Mouse (Mus musculus) heart, embryonic 13.5 days (tissue): ENCODE data around the gene Vinac1. TPM values are rescaled to one million over a fixed set of nuclear protein-coding genes. Genes with fewer than 3 reads are reported as not detected.

Experiments used
- ATAC-seq: fragments of 200-750 bp; cut with Nextera tagmentation; 2 replicates; pipeline ENCODE4 v1.8.0; 2017; ENCODE audit warnings: moderate TSS enrichment; ENCODE audit not compliant: insufficient number of reproducible peaks, low FRiP score, low TSS enrichment; ENCODE audit errors: extremely low read depth
- H3K27ac ChIP-seq: fragments of 300-500 bp; sonication (generic); replicated peaks from 2 replicates; pipeline ENCODE4 v1.5.1; 2015; ENCODE audit warnings: moderate library complexity, mild to moderate bottlenecking, inconsistent platforms
- H3K27me3 ChIP-seq: fragments of 300-500 bp; sonication (generic); replicated peaks from 2 replicates; pipeline ENCODE4 v1.6.1; 2015; ENCODE audit warnings: mild to moderate bottlenecking, inconsistent platforms
- H3K36me3 ChIP-seq: fragments of 300-500 bp; sonication (generic); 2 replicates; pipeline ENCODE4 v1.6.1; 2015; ENCODE audit warnings: mild to moderate bottlenecking, inconsistent platforms
- H3K4me1 ChIP-seq: fragments of 300-500 bp; sonication (generic); 2 replicates; pipeline ENCODE4 v1.6.1; 2015; ENCODE audit warnings: inconsistent platforms
- H3K4me2 ChIP-seq: fragments of 300-500 bp; sonication (generic); 2 replicates; pipeline ENCODE4 v1.6.1; 2015; ENCODE audit warnings: inconsistent platforms, mild to moderate bottlenecking, moderate library complexity
- H3K4me3 ChIP-seq: fragments of 300-500 bp; sonication (generic); 2 replicates; pipeline ENCODE4 v1.5.1; 2015; ENCODE audit warnings: moderate library complexity, mild to moderate bottlenecking, inconsistent platforms
- H3K9ac ChIP-seq: fragments of 300-500 bp; sonication (generic); 2 replicates; pipeline ENCODE4 v1.6.1; 2015; ENCODE audit warnings: inconsistent platforms, mild to moderate bottlenecking, moderate library complexity
- H3K9me3 ChIP-seq: fragments of 300-500 bp; sonication (generic); 2 replicates; pipeline ENCODE4 v1.6.1; 2016; ENCODE audit warnings: inconsistent platforms
- WGBS: fragments of 180-500 bp; shearing (Covaris S2); methylation state at CpG from one replicate; pipeline ENCODE4 v1.1.7; 2015; ENCODE audit warnings: mixed read lengths; 5-methylcytosine and 5-hydroxymethylcytosine counted together
- polyA plus RNA-seq: library from polyadenylated mRNA; unstranded; fragments of >200 nt; fragmentation: Nextera tagmentation; extraction: Ambion mirVana; gene quantifications from 2 replicates; pipeline ENCODE4 v1.2.1, GENCODE M21; 2015

Vinac1 gene
- polyA plus RNA-seq, 1 experiment from 2014 or later: 0.05 TPM

- Histone ChIP-seq H3K4me2 (peak overlapping the region; percentile 77), H3K36me3 (peaks cover 22% of the 10 kb centered on the region), H3K9ac (peak overlapping the region; percentile 87), H3K9me3 (no peaks in the 10 kb centered on the region), H3K4me1 (peaks cover 18% of the 10 kb centered on the region), H3K27ac (peak overlapping the region; percentile 61), H3K27me3 (no peaks in the 10 kb centered on the region), H3K4me3 (peak overlapping the region; percentile 76)
- ATAC-seq: peak; percentile 44; the same call in 1 of the 2 replicates
- under 1% methylated on average over 20 of the region's 20 CpGs for WGBS
Measured at GRCm38 (mm10) chr2:129066326-129066725, 18.4 kb upstream of the Vinac1 start.

GRCm38 (mm10) chr2:129065437-129066282 is 17.7 kb upstream of the Vinac1 start, which contains the start of gene Ttl:
Ttl (plus strand) TSS chr2:129065942.
- peak; percentile 84 for ATAC-seq

GRCm38 (mm10) chr2:129061456-129062059 is 13.6 kb upstream of the Vinac1 start:
- ATAC-seq: no peak
- Histone ChIP-seq H3K27me3 (no peaks in the 10 kb centered on the region), H3K4me3 (no peak overlapping the region), H3K9me3 (peaks cover 11% of the 10 kb centered on the region; the same call in 1 of the 2 replicates), H3K36me3 (no peaks in the 10 kb centered on the region), H3K4me1 (peaks cover 6% of the 10 kb centered on the region; the same call in 1 of the 2 replicates), H3K27ac (no peak overlapping the region), H3K4me2 (no peak overlapping the region), H3K9ac (no peak overlapping the region)
- 60% methylated on average over 10 of the region's 10 CpGs for WGBS

More at GRCm38 (mm10) chr2:129065437-129066282, 17.7 kb upstream of the Vinac1 start, which contains the start of gene Ttl:
- H3K4me3 ChIP-seq: peak within 1 kb of the TSS; percentile 76
- H3K9me3 ChIP-seq: no peaks in the 10 kb centered on the region
- peaks cover 22% of the 10 kb centered on the region for H3K36me3 ChIP-seq
- peak within 1 kb of the TSS; percentile 77 for H3K4me2 ChIP-seq
- peaks cover 18% of the 10 kb centered on the region for H3K4me1 ChIP-seq
- peak within 1 kb of the TSS; percentile 87 for H3K9ac ChIP-seq
- 1% methylated on average over 59 of the region's 62 CpGs for WGBS
- no peaks in the 10 kb centered on the region for H3K27me3 ChIP-seq
- peak within 1 kb of the TSS; percentile 61 for H3K27ac ChIP-seq

- WGBS: 74% methylated on average over 6 of the region's 6 CpGs
Measured at GRCm38 (mm10) chr2:129057920-129058361, 10.0 kb upstream of the Vinac1 start.

GRCm38 (mm10) chr2:129057256-129057655 is 9.3 kb upstream of the Vinac1 start:
- no peak overlapping the region for H3K4me2 ChIP-seq
- no peaks in the 10 kb centered on the region for H3K4me1 ChIP-seq
- H3K9me3 ChIP-seq: peaks cover 15% of the 10 kb centered on the region; the same call in 1 of the 2 replicates
- no peaks in the 10 kb centered on the region for H3K27me3 ChIP-seq
- H3K9ac ChIP-seq: no peak overlapping the region
- no peak for ATAC-seq
- H3K27ac ChIP-seq: no peak overlapping the region
- no peaks in the 10 kb centered on the region for H3K36me3 ChIP-seq
- no peak overlapping the region for H3K4me3 ChIP-seq
- WGBS: 88% methylated on average over 8 of the region's 8 CpGs

More at GRCm38 (mm10) chr2:129057920-129058361, 10.0 kb upstream of the Vinac1 start:
- Histone ChIP-seq H3K36me3 (no peaks in the 10 kb centered on the region), H3K27me3 (no peaks in the 10 kb centered on the region), H3K9me3 (peaks cover 15% of the 10 kb centered on the region; the same call in 1 of the 2 replicates), H3K4me3 (no peak overlapping the region), H3K4me1 (no peaks in the 10 kb centered on the region), H3K9ac (no peak overlapping the region), H3K27ac (no peak overlapping the region), H3K4me2 (no peak overlapping the region)
- ATAC-seq: no peak; the same call in 1 of the 2 replicates

GRCm38 (mm10) chr2:129056597-129056996 is 8.6 kb upstream of the Vinac1 start:
- no peaks in the 10 kb centered on the region for H3K36me3 ChIP-seq

GRCm38 (mm10) chr2:129055741-129056140 is 7.8 kb upstream of the Vinac1 start:
- no peak overlapping the region for H3K4me2 ChIP-seq
- peaks cover 15% of the 10 kb centered on the region; the same call in 1 of the 2 replicates for H3K9me3 ChIP-seq
- no peak overlapping the region for H3K9ac ChIP-seq
- no peak overlapping the region for H3K27ac ChIP-seq
- H3K27me3 ChIP-seq: no peaks in the 10 kb centered on the region
- H3K4me3 ChIP-seq: no peak overlapping the region
- no peaks in the 10 kb centered on the region for H3K4me1 ChIP-seq
- no peaks in the 10 kb centered on the region for H3K36me3 ChIP-seq
- 80% methylated on average over 6 of the region's 6 CpGs for WGBS
- ATAC-seq: no peak

More at GRCm38 (mm10) chr2:129056597-129056996, 8.6 kb upstream of the Vinac1 start:
- Histone ChIP-seq H3K27me3 (no peaks in the 10 kb centered on the region), H3K27ac (no peak overlapping the region), H3K4me3 (no peak overlapping the region), H3K9me3 (peaks cover 15% of the 10 kb centered on the region; the same call in 1 of the 2 replicates), H3K4me1 (no peaks in the 10 kb centered on the region), H3K9ac (no peak overlapping the region), H3K4me2 (no peak overlapping the region)
- no peak for ATAC-seq
- 44% methylated on average over 9 of the region's 9 CpGs for WGBS

GRCm38 (mm10) chr2:129052451-129052983 is 4.5 kb upstream of the Vinac1 start:
- Histone ChIP-seq H3K27ac (no peak overlapping the region), H3K27me3 (no peaks in the 10 kb centered on the region), H3K9ac (no peak overlapping the region), H3K4me1 (no peaks in the 10 kb centered on the region), H3K36me3 (no peaks in the 10 kb centered on the region), H3K9me3 (peaks cover 4% of the 10 kb centered on the region; the same call in 1 of the 2 replicates), H3K4me2 (no peak overlapping the region), H3K4me3 (no peak overlapping the region)
- ATAC-seq: no peak
- 49% methylated on average over 4 of the region's 4 CpGs for WGBS

GRCm38 (mm10) chr2:129046846-129047196 is 1.2 kb downstream of the Vinac1 start:
- ATAC-seq: no peak
- Histone ChIP-seq H3K27me3 (peaks cover 8% of the 10 kb centered on the region), H3K9me3 (no peaks in the 10 kb centered on the region), H3K4me2 (no peak overlapping the region), H3K4me1 (no peaks in the 10 kb centered on the region), H3K9ac (no peak overlapping the region), H3K36me3 (no peaks in the 10 kb centered on the region), H3K27ac (no peak overlapping the region), H3K4me3 (no peak overlapping the region)
- 71% methylated on average over 4 of the region's 4 CpGs for WGBS

- WGBS: 60% methylated on average over 6 of the region's 6 CpGs
- no peak overlapping the region for H3K9ac ChIP-seq
- peaks cover 13% of the 10 kb centered on the region for H3K27me3 ChIP-seq
- no peak overlapping the region for H3K27ac ChIP-seq
- no peak overlapping the region for H3K4me2 ChIP-seq
- ATAC-seq: no peak
- H3K4me3 ChIP-seq: no peak overlapping the region
- no peaks in the 10 kb centered on the region for H3K4me1 ChIP-seq
- no peaks in the 10 kb centered on the region for H3K36me3 ChIP-seq
- H3K9me3 ChIP-seq: no peaks in the 10 kb centered on the region
Measured at GRCm38 (mm10) chr2:129046172-129046845, 1.7 kb downstream of the Vinac1 start.

GRCm38 (mm10) chr2:129040567-129040966 is 7.4 kb downstream of the Vinac1 start:
- Histone ChIP-seq H3K9me3 (no peaks in the 10 kb centered on the region), H3K36me3 (no peaks in the 10 kb centered on the region), H3K27me3 (peaks cover 64% of the 10 kb centered on the region), H3K4me1 (peaks cover 10% of the 10 kb centered on the region), H3K4me2 (no peak overlapping the region), H3K4me3 (no peak overlapping the region), H3K9ac (no peak overlapping the region), H3K27ac (no peak overlapping the region)
- 24% methylated on average over 6 of the region's 6 CpGs for WGBS
- no peak for ATAC-seq
